Mouse (Mus musculus) natural killer cell, adult 2 months (primary cell): ENCODE measurements around the gene Slc11a1.
"Not testable (repeated sequence)": the region's sequence is repeated elsewhere in the genome, so short reads cannot be mapped to it uniquely, and the experiment has no call there.

Experiments
- DNase-seq, 2 experiments: peaks; one replicate each; pipeline ENCODE4 v3.0.0; 2022; ENCODE audit warnings: low spot score in 2 of 2

The Slc11a1 gene

DNA sequence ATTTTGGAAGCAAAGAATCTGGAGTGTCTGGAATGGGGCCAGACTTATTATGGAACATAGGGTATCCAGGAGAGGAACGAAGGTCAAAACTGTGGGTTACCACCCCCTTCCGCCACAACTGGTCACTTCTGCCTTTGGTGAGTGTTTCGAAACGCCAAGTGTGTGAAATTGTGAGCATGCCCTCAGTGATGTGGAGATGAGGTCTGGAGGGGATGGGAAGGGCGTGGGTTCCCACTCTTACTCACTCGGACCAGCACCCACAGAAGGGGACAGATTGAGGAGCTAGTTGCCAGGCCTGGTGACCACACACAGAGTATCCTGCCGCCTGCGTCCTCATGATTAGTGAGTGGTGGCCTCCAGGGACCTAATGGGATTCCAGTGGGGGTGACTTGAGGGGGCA lies at the start of gene Slc11a1:
Gene Slc11a1 (plus strand): TSS at position 216 of the 400 bp plus-strand sequence.
- no peak for DNase-seq

DNA sequence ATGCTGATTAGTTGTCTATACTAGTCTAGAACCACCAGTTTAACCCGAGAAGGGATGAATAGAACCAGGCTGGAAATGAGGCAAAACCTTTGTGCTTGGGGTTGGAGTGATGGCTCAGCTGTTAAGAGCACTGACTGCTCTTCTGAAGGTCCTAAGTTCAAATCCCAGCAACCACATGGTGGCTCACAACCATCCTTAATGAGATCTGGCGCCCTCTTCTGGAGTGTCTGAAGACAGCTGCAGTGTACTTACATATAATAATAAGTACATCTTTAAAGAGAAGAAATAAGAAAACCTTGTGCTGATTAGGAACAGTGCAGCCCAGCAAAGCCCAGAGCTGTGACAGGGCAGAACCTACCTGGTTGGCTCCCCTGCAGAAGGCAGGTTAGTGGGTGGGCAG lies 48.1 kb upstream of the Slc11a1 start:
- DNase-seq: not testable (repeated sequence)

DNA sequence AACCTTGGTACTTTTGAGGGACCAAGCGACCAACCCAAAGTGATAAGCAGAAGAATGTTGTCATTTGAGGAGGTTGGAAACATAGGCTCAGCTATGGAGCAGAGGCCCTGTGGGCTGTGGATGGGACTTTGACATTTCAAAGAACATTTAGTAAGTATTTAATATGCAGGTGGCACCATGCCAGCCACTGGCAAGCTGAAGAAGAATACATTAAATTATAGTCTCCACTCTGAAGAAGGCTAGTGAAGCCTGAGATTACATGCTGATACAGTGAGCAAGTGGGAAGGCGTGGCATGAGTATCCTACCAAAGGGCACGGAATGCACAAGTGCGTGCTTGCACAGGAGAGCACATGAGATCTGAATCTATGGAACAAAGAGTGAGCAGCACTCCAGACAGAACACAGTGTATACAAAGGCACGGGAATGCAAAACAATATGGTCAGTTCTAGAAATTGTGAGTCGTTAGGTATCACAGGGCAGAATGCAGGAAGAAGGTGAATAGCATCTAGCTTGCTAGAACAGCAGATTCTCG lies 45.0 kb upstream of the Slc11a1 start:
- no peak for DNase-seq

DNA sequence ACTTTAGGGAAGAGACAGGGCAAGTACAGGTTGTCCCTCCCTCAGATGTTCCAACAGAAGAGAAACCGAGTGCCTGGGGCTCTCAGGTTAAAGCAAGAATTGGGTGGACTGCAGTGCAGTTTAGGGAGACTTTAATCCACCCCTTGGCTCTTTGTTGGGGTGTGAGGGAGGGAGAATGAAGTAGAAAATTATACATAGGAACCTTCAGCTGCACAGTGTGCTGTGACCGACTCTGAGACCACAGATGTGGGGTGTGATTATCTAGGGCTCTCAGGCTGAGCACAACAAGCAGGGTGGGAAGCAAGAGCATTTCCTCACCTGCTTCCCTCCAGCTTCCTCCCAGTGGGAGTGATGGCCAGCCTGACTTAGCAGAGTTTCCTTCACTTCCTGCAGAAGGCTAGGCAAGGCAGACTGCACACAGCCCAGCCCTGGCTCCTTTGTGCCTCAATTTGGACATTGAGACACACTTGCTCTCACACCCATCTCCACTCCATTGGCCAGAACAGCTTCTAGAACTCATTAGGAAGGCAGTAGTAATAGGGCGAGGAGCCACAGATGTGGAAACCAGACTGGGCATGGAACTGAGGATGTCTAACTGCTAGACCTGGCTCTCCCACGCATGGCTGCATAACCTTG lies 43.8 kb upstream of the Slc11a1 start:
- no peak for DNase-seq

GRCm38 (mm10) chr1:74332241-74332763 lies 42.7 kb upstream of the Slc11a1 start:
- DNase-seq: peak; percentile 89 to 91

DNA sequence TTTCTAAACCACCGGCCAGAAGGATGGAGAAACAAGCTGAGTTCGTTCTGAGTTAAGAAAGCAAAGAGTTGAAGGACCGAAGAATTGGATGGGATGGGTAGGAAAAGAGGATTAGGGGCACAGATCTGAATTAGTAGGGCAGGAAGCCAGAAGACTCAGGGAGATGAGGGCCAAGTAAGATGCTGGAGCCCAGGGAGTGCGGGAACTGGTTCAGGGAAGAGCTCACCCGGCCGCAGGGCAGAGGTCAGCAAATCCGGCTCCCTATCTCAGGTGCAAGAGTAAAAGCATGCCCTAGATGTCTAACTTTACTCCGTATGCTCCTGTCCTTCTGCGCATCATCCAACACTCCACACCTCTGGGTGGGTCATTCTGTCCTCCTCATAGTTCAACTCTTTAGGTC lies 42.1 kb upstream of the Slc11a1 start:
- no peak for DNase-seq

GRCm38 (mm10) chr1:74334607-74335006 lies 40.4 kb upstream of the Slc11a1 start:
- DNase-seq: no peak

DNA sequence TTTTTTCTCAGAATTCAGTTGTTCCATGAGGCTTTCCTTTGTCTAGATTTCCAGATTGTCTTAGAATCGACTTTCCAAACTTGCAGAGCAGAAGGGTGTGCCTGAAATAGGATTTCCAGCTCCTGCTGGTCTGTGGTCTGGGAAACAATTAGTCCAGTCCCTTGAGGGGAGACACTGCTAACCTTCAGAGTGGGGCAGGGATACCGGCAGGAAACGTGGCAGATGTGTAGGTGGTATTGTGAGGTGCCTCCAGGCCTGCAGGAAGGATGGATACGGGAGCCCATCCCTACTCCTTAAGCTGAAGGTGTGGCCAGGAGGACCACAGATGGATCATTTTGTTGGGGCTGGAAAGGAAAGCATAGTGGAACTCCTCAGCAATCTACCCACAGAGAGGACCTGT lies 40.0 kb upstream of the Slc11a1 start:
- no peak for DNase-seq

DNA sequence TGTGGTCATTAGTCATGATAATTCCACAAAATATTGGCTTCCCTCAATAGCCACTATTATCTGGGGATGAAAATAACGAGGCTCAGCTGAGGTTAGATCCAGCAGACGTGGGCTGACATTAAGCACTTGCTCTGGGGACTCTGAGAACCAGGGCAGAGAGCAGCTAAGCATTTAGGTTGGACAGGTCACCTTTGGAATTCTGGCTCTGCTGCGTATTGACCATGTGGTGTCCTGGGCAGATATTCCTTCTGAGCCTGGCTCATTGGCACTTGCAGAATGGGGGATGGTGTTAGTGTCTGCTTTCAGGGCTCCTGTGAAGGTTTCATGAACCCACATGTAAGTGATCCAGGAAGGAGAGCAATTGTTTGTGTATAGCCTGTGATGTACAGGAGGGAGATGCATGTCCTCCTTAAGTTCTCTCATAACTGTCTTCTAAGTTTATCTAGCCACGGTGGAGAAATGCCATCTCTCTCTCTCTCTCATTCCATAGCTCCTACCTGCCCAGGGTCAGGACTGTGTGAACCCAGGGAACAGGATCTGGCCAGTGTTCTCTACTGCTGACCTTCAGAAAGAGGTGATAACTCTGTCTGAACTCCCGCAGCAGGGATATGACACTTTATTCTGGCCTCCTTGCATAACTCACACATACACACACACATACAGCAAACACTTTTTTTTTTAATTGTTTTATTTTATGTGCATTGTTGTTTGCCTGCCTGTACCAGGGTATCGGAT lies 39.4 kb upstream of the Slc11a1 start:
- no peak for DNase-seq

DNA sequence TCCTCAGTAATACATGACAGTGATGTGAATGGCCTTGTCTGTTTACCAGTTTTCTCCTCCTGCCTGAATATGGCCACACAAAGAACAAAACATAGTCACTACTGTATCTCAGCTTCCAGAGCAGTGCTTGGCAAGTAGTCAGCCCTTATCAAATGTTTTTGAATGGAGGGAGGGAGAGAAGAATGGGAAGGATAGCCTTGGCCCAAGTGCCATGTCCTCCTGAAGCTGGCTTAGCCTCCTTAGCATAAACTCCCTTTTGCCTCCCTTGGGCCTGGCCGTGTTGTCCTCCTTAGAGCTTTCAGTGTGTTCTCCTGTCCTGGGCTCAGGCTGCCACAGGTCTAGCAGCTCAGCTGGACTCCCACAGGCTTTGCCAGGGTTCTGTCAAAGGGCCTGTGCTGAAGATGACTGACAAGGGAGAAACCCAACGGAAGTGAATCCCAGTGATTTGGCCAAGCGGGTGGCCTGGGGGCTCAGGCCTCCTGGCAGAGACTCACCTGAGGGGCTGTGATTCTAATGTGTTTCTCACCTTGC lies 37.7 kb upstream of the Slc11a1 start:
- DNase-seq: no peak

DNA sequence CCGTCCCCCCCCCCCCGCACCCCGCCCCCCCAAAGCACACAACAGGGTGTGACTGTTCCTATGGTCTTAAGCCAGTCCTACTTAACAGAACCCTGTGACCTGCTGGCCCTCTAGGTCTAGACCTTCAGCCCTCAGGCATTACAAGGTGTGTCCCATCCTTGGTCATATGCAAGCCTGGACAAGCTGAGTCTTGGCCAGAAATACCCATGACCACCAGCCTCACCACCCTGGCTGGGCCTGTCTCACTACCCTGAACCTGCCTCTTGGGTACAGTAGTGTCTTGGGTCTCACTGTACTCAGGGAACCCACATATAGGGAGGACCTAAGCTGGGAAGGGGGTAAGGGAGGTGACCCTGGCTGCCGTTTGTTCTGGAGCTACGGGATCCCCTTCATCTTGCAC lies 37.0 kb upstream of the Slc11a1 start:
- DNase-seq: no peak

DNA sequence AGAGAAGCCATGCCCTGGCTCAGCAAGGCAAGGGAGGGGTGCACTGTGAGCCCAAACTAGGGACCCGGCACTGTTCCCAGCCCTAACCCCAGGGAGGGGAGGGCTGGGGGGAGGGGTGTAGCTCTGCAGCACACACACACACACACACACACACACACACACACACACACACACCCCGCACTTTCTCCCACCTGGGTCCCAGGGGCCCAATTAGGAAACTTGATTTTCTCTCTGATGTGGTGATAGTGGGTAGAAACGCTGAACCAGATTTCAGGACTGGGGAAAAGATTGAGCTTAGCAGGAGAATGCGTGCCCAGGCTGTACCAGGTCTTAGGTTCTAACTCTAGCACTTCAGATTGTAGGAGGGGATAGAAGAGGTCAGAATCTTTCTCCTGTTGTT lies 36.4 kb upstream of the Slc11a1 start:
- DNase-seq: no peak

GRCm38 (mm10) chr1:74339917-74340316 lies 35.1 kb upstream of the Slc11a1 start:
- no peak for DNase-seq

DNA sequence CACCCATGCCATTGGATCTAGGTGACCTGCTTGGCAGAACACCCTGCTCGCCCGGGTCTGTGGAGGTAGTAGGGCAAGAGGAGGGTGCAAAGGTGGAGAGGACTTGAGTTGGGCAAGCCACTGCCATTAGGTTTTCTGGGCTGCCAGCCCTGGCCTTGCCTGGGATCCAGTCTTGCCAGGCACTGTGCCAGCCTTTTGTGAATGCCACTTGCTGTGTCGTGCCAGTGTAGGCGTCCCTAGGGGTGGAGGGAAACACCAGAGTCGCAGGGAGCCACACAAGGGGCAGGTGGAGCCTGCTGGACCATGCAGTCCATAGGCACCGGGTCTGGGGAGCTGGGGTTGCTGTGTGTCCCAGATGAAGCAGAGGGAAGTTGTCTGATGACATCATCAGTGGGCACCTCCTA lies 34.6 kb upstream of the Slc11a1 start:
- DNase-seq: no peak

DNA sequence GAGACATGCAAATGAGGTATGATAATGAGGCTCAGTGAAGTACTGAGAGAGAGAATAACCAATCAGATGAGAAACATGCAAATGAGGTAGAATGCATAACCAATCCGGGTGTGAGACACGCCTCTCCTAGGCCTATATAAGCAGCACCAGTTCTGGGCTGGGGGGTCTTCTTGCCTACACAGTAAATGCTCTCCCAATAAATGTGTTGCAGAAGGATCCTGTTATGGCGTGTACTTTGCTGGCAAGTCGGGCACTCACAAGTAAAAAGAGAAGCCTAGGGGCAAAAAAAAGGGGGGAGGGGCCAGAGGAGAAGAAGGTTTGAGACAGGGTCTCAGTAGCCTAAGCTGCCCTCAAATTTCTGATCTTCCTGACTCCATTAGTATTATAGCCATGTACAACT lies 34.0 kb upstream of the Slc11a1 start:
- DNase-seq: not testable (repeated sequence)

DNA sequence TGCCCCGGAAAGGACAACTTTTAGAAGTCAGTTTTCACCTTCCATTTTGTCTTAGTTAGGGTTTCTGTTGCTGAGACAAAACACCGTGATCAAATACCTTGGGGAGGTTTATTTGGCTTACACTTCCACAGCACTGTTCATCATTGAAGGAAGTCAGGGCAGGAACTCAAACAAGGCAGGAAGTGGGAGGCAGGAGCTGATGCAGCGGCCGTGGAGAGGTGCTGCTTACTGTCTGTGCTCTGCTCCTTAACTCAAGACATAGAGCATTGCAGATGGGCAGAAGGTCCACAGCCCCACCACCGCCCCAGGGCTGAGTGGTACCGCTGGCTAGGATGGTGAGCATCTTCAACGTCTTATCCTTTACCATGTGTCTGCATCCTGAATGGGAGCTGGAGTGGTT lies 33.1 kb upstream of the Slc11a1 start:
- DNase-seq: no peak

DNA sequence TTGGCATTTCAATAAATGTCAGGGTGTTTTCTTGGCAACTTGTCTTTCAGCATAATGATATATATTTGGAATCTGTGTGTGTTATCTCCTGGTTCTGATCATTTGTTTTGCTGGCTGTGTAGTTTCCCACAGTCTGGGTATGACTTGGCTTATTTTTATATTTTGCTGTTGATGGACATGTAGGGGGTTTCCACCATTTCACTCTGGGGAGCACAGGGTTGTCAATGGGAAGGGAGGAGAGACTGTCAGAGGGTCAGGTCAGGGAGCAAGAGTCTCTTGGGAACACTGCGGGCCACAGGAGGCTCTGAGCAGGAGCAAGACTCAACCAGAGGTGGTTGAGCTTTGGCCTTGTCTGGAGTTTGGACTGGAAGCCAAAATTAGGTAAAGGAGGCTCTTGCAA lies 32.7 kb upstream of the Slc11a1 start:
- no peak for DNase-seq

DNA sequence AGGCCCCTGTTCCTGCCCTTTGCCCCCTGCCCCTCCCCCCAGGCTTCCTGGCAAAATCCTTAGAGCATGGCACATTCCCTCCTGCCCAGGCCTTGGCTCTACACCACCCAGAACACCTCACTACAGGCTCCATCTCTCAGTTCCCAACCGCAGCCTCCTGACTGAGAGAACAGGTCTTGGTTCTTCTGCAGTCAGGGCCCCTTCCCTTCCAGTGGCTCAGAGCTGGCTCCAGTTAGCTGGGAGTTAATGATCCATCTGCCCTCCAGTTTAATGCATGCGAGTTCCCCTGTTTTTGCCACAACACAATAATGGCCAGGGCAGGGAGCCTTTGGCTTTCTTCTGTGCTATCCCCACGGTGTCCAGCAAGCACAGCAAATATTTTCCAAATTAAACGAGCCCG lies 31.8 kb upstream of the Slc11a1 start:
- no peak for DNase-seq

- DNase-seq: no peak
Measured at GRCm38 (mm10) chr1:74344163-74344916, 30.7 kb upstream of the Slc11a1 start.

- no peak for DNase-seq
Measured at GRCm38 (mm10) chr1:74351185-74351769, 23.7 kb upstream of the Slc11a1 start.

DNA sequence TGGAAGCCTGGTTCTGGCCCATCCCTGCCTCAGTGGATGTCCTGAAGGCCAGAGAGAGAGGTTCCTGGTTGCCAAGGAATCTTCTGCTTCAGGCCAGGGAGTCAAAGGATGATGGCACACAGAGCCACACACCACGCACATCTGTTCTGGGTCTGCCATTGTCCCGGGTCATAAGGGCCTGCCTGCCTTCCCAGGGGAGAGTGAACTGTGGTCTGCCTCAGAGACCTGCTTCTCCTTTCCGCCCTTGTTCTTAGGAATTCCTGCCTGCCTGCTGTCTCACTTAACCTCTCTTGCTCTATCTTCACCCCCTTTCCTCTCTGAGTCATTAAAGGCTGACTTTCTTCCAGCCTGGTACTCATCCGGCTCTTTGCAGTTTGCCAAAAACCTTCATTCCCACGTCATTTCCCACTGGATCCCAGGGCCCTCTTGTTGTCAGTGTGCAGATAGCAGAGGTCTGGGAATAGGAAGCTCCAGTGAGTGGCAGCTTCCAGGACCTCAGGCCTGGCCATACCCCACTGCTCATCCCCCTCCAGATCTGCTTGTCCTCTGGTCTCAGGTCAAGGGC lies 22.4 kb upstream of the Slc11a1 start:
- no peak for DNase-seq
